Mouse (Mus musculus) stomach, postnatal 0 days (tissue): Measurements from ENCODE around the gene Nkx2-1. TPM values are rescaled to one million over a fixed set of nuclear protein-coding genes. Genes with fewer than 3 reads are reported as not detected.

Experiments
- ATAC-seq: fragments of 200-750 bp; cut with Nextera tagmentation; 2 replicates; pipeline ENCODE4 v1.8.0; 2017; ENCODE audit not compliant: low FRiP score, low TSS enrichment
- DNase-seq: peaks from one replicate; pipeline ENCODE4 v3.0.0-alpha.2; 2016; ENCODE audit warnings: low spot score
- H3K27ac ChIP-seq: fragments of 300-500 bp; sonication (generic); replicated peaks from 2 replicates; pipeline ENCODE4 v1.5.1; 2014; ENCODE audit warnings: mild to moderate bottlenecking, control low read depth
- H3K27me3 ChIP-seq: fragments of 300-500 bp; sonication (generic); 2 replicates; pipeline ENCODE4 v1.6.1; 2014; ENCODE audit warnings: low read length; ENCODE audit not compliant: control insufficient read depth, insufficient read depth
- H3K36me3 ChIP-seq: fragments of 300-500 bp; sonication (generic); 2 replicates; pipeline ENCODE4 v1.6.1; 2014; ENCODE audit warnings: low read length, mixed read lengths; ENCODE audit not compliant: control insufficient read depth, insufficient read depth
- H3K4me1 ChIP-seq: fragments of 300-500 bp; sonication (generic); replicated peaks from 2 replicates; pipeline ENCODE4 v1.6.1; 2014; ENCODE audit warnings: antibody characterized with exemption; ENCODE audit not compliant: control insufficient read depth, insufficient read depth
- H3K4me2 ChIP-seq: fragments of 300-500 bp; sonication (generic); replicated peaks from 2 replicates; pipeline ENCODE4 v1.6.1; 2014; ENCODE audit warnings: low read depth, mild to moderate bottlenecking, control low read depth, moderate library complexity
- H3K4me3 ChIP-seq: fragments of 300-500 bp; sonication (generic); 2 replicates; pipeline ENCODE4 v1.5.1; 2014; ENCODE audit warnings: low read depth, low read length, control low read depth
- H3K9ac ChIP-seq: fragments of 300-500 bp; sonication (generic); 2 replicates; pipeline ENCODE4 v1.6.1; 2014; ENCODE audit warnings: mild to moderate bottlenecking, low read length, control low read depth, mixed read lengths
- H3K9me3 ChIP-seq: fragments of 300-500 bp; sonication (generic); 2 replicates; pipeline ENCODE4 v1.6.1; 2016; ENCODE audit warnings: low read length; ENCODE audit not compliant: control insufficient read depth
- CTCF ChIP-seq: IDR thresholded peaks from 2 replicates; pipeline ENCODE4 v1.5.1; 2016; ENCODE audit warnings: antibody characterized with exemption, low read depth, mild to moderate bottlenecking, moderate library complexity
- EP300 ChIP-seq: optimal IDR thresholded peaks from 2 replicates; pipeline ENCODE3; 2016; ENCODE audit warnings: antibody characterized with exemption
- WGBS: fragments of 180-500 bp; shearing (Covaris S2); extraction: QIAGEN DNeasy Blood & Tissue Kit; methylation state at CpG from one replicate; pipeline ENCODE4 v1.1.7; 2014; 5-methylcytosine and 5-hydroxymethylcytosine counted together
- polyA plus RNA-seq: library from polyadenylated mRNA; unstranded; fragments of >200 nt; fragmentation: Nextera tagmentation; extraction: Ambion mirVana; gene quantifications from 2 replicates; pipeline ENCODE4 v1.2.1, GENCODE M21; 2015

Nkx2-1 gene
- polyA plus RNA-seq, 1 experiment from 2014 or later: not detected

DNA sequence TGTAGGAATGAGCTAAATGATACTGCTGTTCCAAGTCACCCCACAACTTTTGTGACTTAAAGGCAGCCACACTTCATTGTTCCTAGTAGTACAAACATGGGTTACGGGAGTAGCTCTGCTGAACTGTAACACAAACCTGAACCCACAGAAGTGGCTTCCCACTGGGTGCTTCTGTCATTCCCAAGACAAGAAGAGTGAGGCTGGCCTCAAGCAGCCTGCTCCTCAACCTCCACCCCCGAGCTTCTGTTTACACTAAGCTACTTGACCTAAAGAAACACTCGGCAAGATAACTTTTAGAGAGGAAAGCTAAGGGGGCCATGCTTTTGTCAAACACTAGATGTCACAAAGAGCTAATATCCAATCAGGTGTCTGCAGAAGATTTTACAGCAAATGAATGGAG, 49.7 kb downstream of the Nkx2-1 start:
- H3K36me3 ChIP-seq: no peaks in the 10 kb centered on the region
- H3K9me3 ChIP-seq: no peaks in the 10 kb centered on the region
- H3K27ac ChIP-seq: no peak overlapping the region
- no peak for ATAC-seq
- 23% methylated on average over 3 of the region's 3 CpGs for WGBS
- no peak overlapping the region for H3K4me3 ChIP-seq
- no peak for DNase-seq
- H3K4me2 ChIP-seq: no peak overlapping the region
- H3K9ac ChIP-seq: no peak overlapping the region
- no peaks in the 10 kb centered on the region for H3K27me3 ChIP-seq
- H3K4me1 ChIP-seq: no peaks in the 10 kb centered on the region
- no peak for TF ChIP-seq CTCF
- TF ChIP-seq EP300: no peak

DNA sequence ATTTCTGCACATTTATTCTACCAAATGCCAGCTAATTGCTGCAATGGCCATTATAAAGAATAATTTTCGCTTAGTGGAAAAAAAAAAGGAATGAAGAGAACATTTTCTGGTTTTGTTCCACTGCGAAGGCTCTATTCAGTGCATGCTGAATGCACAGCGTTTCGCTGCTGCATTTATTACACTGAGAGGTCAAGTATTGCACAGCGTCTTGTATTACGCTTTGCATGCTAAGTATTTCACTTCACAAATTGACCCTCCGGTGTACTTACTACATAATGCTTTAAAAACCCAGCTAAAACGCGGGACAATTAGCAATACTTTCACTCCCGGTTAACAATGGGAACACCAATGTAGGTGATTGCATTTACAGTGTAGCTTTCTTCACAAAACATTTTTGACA, 54.1 kb downstream of the Nkx2-1 start:
- no peak for DNase-seq
- whole genome bisulfite sequencing: 84% methylated on average over 10 of the region's 10 CpGs
- ATAC-seq: no peak
- H3K4me1 ChIP-seq: no peaks in the 10 kb centered on the region
- no peak overlapping the region for H3K4me3 ChIP-seq
- H3K9me3 ChIP-seq: no peaks in the 10 kb centered on the region
- no peak overlapping the region for H3K27ac ChIP-seq
- no peaks in the 10 kb centered on the region for H3K27me3 ChIP-seq
- H3K4me2 ChIP-seq: no peak overlapping the region
- no peak for TF ChIP-seq EP300
- no peak for TF ChIP-seq CTCF
- H3K36me3 ChIP-seq: no peaks in the 10 kb centered on the region
- no peak overlapping the region for H3K9ac ChIP-seq

Other genes with a start within 250 kb of the Nkx2-1 start
- 18.6 and 19.9 TPM in 2 replicates for gene Mbip, start 191.0 kb downstream of the Nkx2-1 start, polyA plus RNA-seq
- gene Nkx2-9, start 76.4 kb upstream of the Nkx2-1 start, polyA plus RNA-seq: not detected in 2 replicates
- gene Pax9, start 154.9 kb upstream of the Nkx2-1 start, polyA plus RNA-seq: 1.0 and 1.3 TPM in 2 replicates